Mouse (Mus musculus) mouse embryonic stem cell (cell line): ENCODE measurements around the gene Armt1.

Source experiments
- in situ Hi-C, 2 experiments: fragments of 300-500 bp; cut with MboI; formaldehyde crosslinking; loops; 1 replicate in 1 of 2; 3 replicates in 1 of 2; pipeline ENCODE4 v1.14.3; 2019 to 2020; ENCODE audit warnings: low sequenced_read_pairs in 2 of 2, low pct_unique_long_range_greater_than_20kb in 1 of 2, mixed read lengths in 1 of 2; ENCODE audit not compliant: unreplicated experiment in 1 of 2

The Armt1 gene

DNA sequence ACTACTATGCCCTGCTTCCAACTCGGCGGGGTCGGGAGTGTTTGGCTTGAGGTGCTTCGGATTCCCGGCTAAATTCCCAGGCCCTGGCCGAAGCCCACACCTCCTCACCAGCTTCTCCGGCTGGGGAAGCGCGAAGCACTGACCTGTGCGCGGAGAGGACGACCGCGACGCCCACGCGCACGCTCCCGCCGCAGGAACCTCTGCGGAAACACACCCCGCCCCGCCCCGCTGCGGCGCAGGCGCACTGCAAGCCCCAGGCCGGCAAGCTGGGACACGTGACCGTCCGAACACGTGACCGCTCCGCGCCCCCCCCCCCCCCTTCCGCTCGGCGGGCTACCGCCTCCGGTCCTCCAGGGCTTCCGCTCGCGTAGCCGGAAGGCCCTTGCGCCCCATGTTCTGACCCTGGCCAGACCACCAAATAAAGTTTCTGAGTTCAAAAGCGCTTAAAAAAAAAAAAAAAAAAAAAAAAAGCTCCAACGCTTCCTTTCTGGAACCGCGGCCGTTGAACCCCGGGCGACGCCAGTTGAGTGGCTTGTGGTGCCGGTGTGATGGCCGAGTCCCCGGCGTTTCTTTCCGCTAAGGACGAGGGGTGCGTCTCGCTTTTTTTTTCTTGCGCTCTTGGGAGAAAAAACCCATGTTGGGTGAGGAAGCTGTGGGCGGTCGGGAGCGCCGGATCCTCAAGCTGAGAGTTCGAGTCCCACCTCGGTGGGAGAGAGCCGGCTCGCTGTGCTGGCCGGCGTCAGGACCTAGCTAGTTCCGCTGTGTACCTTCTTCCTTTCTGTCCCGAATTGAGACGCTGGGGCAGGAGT is at the start of gene Armt1, which contains the start of gene Rmnd1:
Armt1 (plus strand) TSS at position 345 of the 809 bp plus-strand sequence.
Rmnd1 (minus strand) TSS at position 266 of the 809 bp plus-strand sequence.
- in situ Hi-C loops = no loop called here

DNA sequence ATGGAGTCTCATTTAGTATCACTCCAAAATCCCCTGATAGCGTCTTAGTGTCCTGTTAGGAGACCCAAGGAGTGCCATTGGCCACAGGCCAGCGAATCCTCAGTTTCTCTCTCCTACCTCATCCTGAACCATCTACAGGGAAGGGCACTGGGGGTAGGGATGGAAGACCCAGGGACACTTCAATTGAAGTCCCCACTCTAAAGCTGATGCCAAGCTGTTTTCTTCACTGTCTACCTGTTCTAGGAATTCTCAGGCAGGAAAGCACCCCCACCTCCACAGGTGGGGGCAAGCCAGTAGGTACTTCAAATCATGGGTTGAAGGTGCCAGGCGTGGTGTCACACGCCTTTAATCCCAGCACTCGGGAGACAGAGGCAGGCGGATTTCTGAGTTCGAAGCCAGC is 48.0 kb upstream of the Armt1 start:
- in situ Hi-C loops = no loop called here

DNA sequence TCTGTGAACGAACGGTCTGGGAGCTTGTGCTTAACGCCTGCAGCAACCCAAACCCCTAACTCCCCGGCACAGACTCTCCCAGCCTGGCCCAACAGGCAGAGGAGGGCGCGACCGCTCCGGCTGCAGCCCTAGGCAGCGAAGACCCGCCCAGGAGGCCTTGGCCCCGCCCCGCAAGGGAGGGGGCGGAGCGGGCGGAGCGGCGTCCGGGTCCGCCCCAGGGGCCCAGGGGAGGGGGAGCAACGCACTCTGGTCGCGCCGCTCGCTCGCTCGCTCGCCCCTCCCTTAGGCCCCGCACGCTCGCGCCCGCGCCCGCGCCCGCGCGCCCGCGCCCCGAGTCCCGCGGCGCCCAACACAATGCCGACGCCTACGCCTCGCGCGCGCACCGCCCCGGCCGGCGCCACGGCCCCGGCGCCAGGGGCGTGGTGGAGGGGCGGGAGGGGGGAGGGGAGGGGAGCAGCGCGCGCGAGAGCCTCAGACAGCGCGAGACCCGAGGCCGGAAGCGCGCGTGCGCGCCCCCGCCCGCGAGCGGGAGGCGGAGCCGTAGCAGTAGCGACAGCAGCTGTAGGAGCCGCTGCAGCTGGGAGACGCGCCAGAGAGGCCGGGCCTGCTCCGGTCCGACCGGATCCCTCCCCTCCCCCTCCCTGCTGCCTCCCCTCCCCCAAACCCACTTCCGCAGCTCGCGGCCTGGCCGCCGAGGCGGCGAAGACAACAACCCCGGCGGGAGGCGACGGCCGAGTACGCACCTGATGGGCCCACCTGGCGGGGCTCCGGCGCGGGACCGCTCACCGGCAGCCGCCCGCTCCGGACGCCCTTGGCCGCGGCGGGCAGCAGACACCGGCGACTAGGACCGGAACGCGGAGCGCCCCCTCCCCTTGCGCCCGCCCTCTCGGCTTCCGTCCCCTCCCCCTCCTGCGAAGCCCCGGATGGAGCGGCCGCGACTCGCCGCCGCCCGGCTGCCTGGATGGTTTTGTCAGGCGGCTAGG is 45.4 kb upstream of the Armt1 start:
- in situ Hi-C loops = no loop called here

DNA sequence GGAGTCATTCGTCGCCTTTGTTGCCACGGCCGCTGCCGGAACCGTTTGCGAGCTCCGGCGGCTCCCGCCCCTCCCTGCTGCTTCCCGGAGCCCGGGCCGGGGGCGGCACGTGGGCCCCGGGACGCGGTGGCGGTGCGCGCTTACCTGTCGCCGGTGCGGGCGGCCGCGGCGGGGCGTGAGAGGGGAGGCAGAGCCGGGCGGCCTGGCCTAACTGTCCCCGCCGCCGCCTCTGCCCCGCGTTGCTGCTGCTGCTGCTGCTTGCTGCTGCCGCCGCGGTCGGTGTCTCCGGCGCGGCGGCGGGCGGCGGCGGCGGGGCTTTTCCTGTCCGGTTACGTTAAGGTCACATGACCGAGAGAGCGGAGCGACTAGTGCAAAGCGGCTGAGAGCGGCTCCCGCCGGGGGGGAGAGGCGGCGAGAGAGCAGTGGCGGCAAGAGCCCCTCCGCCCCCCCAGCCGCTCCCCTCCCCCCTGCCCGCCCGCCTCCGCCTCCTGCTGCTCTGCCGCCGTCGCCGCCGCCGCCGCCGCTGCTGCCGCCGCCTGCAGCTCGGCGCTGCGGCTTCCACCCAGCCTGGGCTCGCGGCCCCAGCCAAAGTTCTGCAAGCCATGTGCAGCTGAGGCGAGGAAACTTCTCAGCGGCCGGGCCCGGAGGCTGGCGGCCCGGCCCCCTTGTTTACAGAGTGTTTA is 44.4 kb upstream of the Armt1 start, which contains the start of gene Zbtb2:
Zbtb2 (minus strand) TSS at position 408 of the 683 bp plus-strand sequence.
- in situ Hi-C loops = no loop called here

DNA sequence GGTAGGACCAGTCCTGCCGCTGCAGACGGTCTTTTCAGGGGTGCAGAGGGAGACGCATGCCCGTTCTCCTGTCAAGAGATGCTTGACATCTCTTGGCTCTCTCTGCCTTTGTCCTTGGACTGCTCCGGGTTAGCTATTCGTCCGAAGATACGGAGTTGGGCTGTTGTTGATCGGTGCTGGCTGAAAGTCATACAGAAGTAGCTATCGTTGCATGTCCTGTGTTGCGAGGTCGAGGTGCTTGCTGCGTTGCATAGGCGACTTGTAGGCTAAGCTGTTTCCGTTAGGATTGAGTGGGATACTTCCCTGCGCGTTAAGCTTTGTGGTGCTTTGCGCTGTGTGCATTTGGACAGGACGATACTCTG is 43.9 kb upstream of the Armt1 start:
- in situ Hi-C loops = no loop called here

DNA sequence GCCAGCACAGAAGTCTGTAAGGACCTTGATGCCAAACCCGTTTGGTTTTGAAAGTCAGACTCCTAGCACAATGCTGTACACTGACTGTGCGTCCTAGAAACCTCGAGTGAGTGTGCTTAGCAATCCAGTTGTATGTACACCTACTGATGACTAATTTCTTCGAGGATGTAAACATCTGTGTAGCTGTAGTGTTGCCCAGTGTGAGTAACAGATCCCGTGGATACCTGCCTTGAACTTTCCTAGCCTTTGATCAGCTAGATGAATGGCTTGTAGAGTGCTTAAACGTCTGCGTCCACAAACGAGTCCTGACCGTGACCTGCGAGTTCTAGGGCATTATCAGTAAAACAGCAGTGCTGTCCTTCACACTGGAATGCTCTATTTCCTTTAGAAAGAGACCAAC is 43.2 kb upstream of the Armt1 start:
- in situ Hi-C loops = no loop called here

DNA sequence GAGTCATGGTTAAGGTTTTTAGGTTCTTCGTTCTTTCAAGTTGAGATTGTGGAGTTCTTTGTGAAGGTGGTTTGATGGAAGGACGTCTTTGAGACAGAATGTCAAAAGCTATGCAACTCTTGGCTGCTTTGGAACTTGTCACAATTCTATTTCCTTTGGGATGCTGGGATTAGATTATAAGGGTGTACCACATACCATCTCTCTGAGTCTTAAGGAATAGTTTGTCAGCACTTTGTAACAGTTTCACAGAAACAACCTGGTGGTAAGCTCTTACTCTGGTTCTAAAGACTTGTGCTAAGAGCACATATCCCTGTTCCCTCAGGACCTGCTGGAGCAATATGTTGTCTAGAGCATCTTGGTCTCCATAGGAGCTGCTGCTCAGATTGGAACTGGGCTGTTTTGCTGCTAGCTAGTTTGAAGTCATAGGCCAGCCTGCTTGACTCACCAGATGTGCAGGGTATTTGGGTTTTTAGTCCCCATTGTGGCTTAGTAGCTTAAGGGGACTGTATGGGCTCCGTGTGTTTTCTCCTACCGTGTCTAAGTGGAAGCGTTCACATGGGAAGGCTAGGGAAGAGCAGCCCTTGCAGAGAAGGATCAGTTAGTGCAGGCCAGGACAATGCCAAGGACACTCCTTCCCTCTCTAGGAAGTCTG is 42.7 kb upstream of the Armt1 start:
- in situ Hi-C loops = no loop called here

DNA sequence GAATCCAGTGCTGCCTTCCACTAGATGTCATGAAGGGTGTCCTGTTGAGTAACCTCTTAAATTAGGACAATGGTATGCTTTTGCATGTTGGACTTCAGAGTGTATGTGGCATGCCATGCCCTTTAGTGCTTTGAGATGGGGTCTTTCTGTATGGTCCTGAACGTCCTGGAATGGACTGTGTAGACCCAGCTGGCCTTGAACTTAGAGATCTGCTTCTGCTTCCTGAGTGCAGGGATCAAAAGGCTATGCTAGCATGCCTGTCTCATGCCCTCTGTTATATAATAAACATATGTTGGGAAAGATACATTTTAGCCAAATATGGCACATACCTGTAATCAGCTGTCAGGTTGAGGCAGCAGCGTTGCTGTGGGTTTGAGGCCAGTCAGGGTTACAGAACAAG is 41.7 kb upstream of the Armt1 start:
- in situ Hi-C loops = no loop called here

DNA sequence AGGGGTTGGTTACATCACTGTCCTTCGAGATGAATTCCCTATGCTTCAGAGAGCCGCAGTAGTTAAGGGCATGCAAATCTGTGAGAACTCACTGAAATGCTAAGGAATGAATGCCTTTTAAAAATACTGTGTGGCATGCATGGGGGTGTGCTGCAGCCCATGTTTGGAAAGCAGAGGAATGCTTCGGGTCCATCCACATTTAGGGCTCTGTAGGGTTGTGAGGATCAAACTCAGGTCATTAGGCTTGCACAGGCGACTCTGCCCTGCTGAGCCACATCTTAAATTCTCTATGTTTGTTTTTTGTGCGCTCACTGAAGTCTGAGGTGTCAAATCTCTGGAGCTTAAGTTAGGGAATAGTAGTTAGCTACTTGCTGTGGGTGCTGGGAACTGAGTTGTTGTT is 41.2 kb upstream of the Armt1 start:
- in situ Hi-C loops = no loop called here

DNA sequence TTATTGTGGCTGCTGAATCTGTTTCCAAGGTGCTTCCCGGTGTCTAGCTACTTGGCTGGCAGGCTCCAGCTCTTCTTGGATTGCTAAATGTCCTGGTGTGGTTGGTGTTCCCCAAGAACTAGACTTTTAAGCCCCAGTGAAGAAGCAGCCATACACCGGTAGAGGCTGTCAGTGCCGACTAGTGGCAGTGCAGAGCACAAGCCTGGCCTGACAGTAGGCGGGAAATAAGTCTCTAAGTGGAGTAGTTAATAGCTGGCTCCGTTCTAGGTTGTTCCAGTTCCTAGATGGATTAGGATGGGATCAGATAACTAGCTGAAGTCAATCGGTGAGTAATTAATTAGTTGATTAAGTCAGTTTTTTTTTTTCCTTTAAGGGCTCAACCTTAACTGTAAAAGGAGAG is 40.4 kb upstream of the Armt1 start:
- in situ Hi-C loops = no loop called here

DNA sequence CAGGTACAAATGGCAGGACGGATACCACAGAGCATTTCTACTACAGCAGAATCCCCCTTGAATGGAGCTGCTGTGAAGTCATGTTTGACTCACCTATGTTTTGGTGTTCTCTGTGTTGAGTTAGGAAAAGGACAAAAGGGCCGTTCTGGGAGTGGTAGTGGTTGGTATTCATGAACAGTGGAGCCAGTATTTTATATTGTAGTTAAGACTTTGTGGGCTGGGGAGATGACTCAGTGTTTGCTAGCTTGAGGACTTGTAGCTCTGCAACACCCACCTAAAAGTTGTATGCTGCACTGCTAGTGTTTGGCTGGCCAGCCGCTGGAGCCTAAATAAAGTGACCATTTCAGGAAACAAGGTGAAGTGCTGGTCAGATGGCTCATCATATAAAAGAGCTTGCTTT is 36.9 kb upstream of the Armt1 start:
- in situ Hi-C loops = no loop called here

DNA sequence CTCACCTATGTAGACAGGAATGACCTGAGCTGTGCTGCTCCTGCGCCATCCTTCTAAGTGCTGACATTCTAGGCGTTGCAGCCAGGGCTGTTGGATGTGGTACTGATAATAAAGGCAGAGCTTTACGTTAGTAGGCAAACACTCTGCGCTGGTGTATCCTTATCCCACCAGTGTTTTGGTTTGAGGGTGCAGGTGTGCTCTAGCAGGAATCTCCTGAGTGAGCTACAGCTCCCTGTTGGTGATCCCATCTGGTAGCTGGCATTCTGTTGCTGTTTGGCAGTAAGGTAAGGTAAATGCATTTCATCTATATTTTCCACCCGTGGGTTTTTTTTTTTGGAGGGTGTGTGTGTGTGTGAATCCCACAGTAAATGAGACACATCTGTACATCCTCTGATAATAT is 34.2 kb upstream of the Armt1 start:
- in situ Hi-C loops = no loop called here

DNA sequence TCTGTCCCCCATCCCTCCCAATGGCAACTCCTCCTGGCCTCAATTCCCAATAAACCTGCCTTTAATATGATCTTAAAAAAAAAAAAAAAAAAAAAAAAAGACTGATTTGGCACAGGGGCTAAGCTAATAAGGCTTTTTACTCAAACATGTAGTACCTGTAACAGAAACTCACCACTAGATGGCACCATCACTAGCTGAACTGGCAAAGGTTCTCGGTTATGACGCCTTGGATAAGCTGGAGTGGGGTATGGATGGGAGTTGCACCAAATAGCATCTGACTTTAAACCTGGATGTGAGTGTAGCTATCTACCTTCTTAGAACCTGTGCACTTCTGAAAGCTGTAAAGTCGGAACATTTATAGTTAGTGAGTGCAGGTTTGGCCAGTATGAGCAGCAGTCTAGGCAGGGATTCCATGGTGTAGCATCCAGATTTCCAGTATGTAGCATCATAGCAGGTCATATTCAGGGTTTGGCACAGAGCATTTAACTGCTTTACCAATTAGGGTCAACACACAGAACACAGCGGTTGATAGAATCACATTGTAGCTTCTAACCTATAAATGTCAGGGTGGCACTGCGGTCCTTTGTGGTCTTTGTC is 27.3 kb upstream of the Armt1 start:
- in situ Hi-C loops = loop anchor here (5.0 to 25.0 kb wide), 3 partner anchors 137 to 757 kb away; no protein-coding TSS in a partner anchor

DNA sequence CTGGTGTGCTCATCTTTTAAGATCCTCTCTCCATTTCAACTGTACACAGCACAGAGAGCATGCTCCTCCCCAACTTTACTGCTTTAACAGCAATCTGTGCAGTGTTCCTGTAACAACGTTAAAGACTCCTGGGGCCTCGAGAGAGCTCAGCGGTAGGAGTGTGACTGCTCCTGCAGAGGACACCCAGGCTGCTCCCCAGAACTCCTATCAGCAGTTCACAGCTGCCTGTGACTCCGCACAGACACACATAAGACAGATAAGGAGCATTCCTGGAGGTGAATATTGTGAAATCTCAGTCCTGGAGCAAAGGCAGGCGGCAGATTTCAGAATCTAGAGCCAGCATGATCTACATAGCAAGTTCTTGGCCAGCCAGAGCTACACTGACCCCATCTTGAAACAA is 26.8 kb upstream of the Armt1 start:
- in situ Hi-C loops = loop anchor here (10.0 to 25.0 kb wide), 2 partner anchors 139 to 757 kb away; no protein-coding TSS in a partner anchor

DNA sequence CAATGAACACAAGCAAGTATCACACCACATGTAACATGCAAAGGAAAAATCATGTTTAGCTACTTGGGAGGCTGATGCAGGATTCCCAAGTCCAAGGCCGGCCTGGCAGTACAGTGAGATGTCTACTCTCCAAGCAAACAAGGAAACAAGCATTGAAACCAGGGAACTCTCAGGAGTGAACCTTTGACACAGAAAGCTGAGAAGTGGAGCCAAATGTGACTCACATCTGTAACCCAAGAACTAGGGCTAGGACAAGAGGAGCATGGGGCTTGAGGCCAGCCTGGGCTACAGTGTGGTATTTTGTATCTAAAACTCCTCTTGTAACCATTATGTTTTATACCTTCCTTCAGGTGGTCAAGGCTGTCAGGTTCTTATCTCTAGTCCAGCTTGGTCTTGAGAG is 25.1 kb upstream of the Armt1 start:
- in situ Hi-C loops = loop anchor here (10.0 to 25.0 kb wide), 2 partner anchors 138 to 755 kb away; no protein-coding TSS in a partner anchor

DNA sequence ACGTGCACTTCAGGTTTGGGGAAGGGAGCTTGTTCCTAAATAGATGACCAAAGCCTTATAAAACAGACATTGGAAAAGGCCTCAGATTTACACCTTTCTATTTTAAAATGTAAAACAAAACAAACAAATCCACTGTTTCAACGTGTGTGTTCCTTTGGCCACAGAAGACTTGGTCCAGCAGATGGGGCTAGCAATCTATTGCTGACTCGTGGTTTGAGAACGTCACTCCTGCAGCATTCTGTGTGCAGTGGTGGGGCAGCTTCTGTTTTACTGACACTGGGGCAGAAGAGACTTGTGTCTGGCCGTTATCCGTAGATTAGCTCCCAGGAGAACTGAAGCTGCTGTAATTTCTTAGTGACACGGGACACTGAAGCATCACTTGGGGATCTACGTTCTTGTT is 7.0 kb upstream of the Armt1 start:
- in situ Hi-C loops = no loop called here

DNA sequence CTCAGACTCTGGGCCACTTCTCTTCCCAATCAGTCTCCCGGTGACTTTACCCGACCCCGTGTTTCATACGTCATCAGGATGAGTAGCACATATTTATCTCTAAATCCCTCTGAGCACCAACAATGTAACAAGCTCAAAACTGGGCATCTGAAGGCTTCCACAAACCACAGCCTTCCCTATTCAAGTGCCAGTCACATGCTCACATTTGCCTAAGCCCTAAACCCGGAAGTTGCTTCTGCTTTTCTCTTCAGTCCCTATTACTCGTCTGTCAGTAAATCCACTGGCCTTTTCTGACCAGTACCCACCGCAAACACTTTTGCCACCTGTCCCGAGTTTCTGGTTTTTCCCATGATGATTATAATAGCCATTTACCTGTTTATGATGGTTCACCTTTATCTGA is 1.9 kb upstream of the Armt1 start:
- in situ Hi-C loops = no loop called here

DNA sequence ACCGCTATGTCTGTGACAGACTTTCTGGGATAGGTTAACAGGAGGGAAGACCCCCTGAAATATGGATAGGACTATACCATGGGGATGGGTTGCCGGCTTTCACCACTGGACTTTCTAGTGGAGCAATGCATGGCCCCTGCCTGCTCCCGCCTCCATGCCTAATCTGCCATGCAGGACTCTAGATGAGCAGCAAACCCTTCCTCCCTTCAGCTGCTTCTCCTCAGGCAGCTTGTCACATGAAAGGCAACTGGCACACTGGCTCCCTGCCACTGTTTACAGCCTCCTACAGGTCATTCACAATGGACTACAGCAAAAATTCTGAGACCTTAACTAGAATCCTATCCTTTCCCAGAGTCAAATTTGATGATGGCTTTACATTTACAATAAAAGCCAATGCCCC is 1.4 kb upstream of the Armt1 start:
- in situ Hi-C loops = no loop called here
